ENCODE assay signal across 9 mouse cellular contexts in the genomic region with DNA sequence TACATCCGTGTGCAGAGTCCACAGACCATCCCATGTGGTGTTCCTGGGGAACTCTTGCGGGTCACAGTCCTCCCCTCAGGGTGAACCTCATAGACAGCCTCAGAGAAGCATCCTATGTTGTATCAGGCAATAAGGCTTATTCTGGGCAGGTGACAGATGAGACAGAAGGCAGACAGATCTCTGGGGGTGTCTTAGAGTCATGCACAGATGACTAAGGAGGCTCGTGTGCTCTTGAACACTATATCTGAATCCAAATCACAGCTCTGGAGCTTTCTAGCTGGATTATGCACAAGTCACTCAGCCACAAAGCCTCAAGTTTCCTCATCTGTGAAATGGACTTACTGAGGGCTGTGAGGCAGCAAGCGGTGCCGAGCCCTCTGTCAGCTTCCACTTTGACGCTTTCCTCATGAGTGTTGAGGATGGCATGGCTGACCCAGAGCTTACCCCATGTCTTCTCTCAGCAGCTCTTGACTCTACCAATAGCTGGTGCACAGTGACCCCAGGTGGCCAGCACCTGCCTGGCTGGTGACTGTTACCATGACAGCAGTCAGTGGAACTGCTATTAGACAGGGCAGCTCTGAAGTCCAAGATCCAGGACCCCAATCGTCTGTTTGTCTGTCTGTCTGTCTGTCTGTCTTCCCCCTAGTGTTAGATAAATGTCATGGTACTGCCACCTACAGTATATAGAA.
A peak's percentile ranks its signal among the peaks of the same experiment; 100 is the strongest.
DNase-seq lines count a peak whose midpoint lies in the region; TF ChIP-seq lines count a peak whose summit lies in the region.
"Had no signal": no experiment of that assay in that cellular context is flagged by ENCODE, and none has a peak within 500 bp of the region (broad histone marks: within the 10 kb centered on the region; RNA-seq: fewer than 3 reads in every experiment).

No protein-coding gene starts in this region.

- H3K27ac ChIP-seq in testis, adult 2 months (ENCODE audit: control insufficient read depth, insufficient read depth, low read depth, low read length): no peak overlapping the region
- H3K27ac ChIP-seq: midbrain, embryonic 12.5 days had no signal

- no peak overlapping the region for H3K4me3 ChIP-seq in testis, adult 2 months (ENCODE audit: control insufficient read depth, low read depth, low read length)
- H3K4me3 ChIP-seq: midbrain, embryonic 12.5 days had no signal

- peak; percentile 56 to 74 for DNase-seq in adrenal gland, adult (ENCODE audit: inconsistent age in 2 of 2, low spot score in 1 of 2)
- no peak for DNase-seq in adrenal gland, adult 18-20 months (ENCODE audit: low spot score in 2 of 2)
- DNase-seq in testis, postnatal 14 days (ENCODE audit: low spot score): no peak
- peak; percentile 51 to 58 for DNase-seq in gastrocnemius, adult 8-10 months (ENCODE audit: low spot score in 2 of 2)
- peak; percentile 65 for DNase-seq in kidney, adult 11 months
- peak; percentile 57 for DNase-seq in lung, postnatal 14 days
- DNase-seq in spleen, postnatal 4 days (ENCODE audit: low spot score in 2 of 2): no peak

- TF ChIP-seq POLR2A in testis, adult 2 months (IDR thresholded peaks at IDR 0.05; ENCODE audit: control insufficient read depth, low read depth, low read length): no peak

- no peaks in the 10 kb centered on the region for H3K4me1 ChIP-seq in testis, adult 2 months (ENCODE audit: control insufficient read depth, insufficient read depth, low read length)
- H3K4me1 ChIP-seq: midbrain, embryonic 12.5 days had no signal

- peak; percentile 58; the same call in 1 of the 2 replicates for TF ChIP-seq CTCF in testis, adult 2 months (IDR thresholded peaks at IDR 0.05; ENCODE audit: control insufficient read depth, insufficient read depth, insufficient replicate concordance, low read depth, low read length)

- no peaks in the 10 kb centered on the region for H3K27me3 ChIP-seq in testis, adult 2 months (ENCODE audit: control insufficient read depth, insufficient read depth, low read length)
- H3K27me3 ChIP-seq: midbrain, embryonic 12.5 days had no signal

- no peaks in the 10 kb centered on the region for H3K36me3 ChIP-seq in testis, adult 2 months (ENCODE audit: control insufficient read depth, insufficient read depth, low read length)
- H3K36me3 ChIP-seq: midbrain, embryonic 12.5 days had no signal

Comparison
In these comparisons a context has a peak if more than half of its experiments do, and no peak if none do; other contexts are left out.
1. DNase-seq: peak in adrenal gland, adult (2 of 2), gastrocnemius, adult 8-10 months (2 of 2), kidney, adult 11 months (single experiment) and lung, postnatal 14 days (single experiment); none in adrenal gland, adult 18-20 months (0 of 2), testis, postnatal 14 days (single experiment) and spleen, postnatal 4 days (0 of 2).